Mouse (Mus musculus): ENCODE measurements around the gene Tnfsf13.

The Tnfsf13 gene

GRCm38 (mm10) chr11:69653399-69653798 is 32.2 kb downstream of the Tnfsf13 start:
- no peak for DNase-seq (ENCODE audit: low read depth)

DNA sequence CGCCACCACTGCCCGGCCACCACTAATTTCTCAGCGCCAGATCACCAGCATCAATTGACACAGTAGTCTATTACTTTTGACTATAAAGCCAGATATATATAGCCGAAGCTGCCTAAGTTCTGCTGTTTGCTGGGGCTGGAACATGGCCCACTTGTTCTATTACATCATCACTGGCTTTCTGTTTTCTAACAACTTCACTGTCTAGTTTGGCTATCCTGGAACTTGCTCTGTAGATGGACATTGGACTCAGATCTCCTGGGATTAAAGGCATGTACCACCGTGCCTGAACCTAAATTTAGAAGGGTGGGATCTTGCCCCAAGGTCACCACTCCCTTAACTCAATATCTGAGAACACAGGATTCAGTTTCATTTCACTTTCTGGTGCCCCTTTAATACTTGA is 39.7 kb downstream of the Tnfsf13 start:
- DNase-seq (ENCODE audit: low read depth) = no peak

DNA sequence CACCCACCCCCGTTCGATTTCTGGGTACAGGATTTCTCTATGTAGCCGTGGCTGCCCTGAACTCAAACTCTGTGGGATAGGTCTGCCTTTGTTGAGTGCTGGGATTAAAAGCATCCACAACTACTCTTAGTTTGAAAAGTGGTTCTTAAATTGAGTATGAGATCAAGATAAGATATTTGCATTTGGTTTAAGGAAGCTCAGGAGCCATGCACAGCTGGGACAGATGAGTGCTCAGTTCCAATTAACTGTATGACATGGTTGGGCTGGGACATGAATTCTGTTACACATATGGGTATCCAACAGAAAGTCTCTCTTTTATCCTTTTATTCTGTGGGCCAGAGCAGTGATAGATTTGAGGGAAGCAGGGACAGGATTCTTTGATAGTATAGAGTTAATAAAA is 50.1 kb downstream of the Tnfsf13 start:
- no peak for DNase-seq (ENCODE audit: low read depth)

- no peak for DNase-seq (ENCODE audit: low read depth)
These were observed 52.3 kb downstream of the Tnfsf13 start for GRCm38 (mm10) chr11:69633128-69633866.
